Mouse (Mus musculus): ENCODE measurements at regions not wholly inside any gene's neighbourhood (a gene's known extent, or its start where the extent isn't known, plus 50 kb on each side); places are given as distances from the start of the nearest gene placed in this dataset.

DNA sequence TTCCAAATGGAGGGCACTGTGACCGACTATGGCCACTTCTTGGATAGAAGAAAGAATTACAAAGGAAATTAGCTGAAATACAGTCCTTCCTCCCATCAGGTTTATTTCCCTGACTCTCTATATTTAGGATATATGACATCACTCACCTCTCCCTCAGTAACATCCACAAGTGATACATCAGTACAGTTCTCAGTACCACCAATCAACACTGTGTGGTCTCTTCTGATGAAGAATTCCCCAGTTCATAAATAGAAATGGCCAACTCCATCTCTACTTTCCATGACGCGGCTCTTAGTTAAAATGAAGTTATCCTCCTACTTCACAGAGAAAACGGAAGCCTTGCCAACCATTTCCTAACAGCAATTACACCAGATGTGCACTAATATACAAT is 208.3 kb upstream of the Dio2 start:
- ATAC-seq (ENCODE audit: low FRiP score): no peak
- WGBS: 91% methylated on average over 4 of the region's 4 CpGs

DNA sequence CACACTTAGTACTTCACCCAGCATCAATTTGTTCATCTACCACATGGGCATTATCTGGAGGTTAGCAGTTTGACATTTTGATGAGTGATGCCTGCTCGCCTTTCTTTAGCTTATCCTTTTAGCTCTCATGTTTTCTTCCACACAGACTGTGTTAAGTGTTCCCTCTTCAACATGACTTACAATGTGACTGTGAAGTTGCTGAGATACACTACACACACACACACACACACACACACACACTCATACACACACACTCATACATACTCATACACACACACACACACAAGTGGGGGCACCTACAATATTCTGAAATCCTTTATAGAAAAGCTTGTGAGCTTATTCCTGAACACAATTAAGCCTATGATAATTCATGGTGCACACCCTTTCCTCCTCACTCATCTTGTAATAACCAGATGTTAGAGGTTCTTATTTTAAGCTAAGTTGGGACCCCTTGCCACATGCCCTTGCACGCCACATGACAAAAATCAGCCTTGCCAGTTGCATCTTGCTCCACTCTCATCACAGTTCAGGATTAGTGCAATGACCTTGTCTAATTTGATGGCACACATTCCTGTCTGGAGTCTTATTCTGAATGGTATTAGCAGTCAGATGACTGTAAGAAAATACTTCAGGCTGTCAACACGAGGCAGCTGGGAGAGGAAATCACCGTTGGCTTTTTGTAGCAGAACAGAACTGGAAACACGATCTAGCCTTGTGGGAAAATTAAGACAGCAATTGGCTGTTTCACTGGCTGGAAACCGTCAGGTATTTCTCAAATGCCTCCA is 207.7 kb upstream of the Dio2 start:
- no peak overlapping the region for H3K9ac ChIP-seq (replicated peaks)
- no peak overlapping the region for H3K4me2 ChIP-seq
- no peak overlapping the region for H3K27ac ChIP-seq (replicated peaks)
- no peaks in the 10 kb centered on the region for H3K27me3 ChIP-seq (replicated peaks)
- no peaks in the 10 kb centered on the region for H3K36me3 ChIP-seq
- no peaks in the 10 kb centered on the region for H3K9me3 ChIP-seq (replicated peaks)
- WGBS: 79% methylated on average over 6 of the region's 6 CpGs
- ATAC-seq (ENCODE audit: low FRiP score): no peak
- no peaks in the 10 kb centered on the region for H3K4me1 ChIP-seq
- H3K4me3 ChIP-seq (replicated peaks): no peak overlapping the region

More for the DNA sequence above, 208.3 kb upstream of the Dio2 start:
- no peaks in the 10 kb centered on the region for H3K36me3 ChIP-seq
- H3K4me1 ChIP-seq: no peaks in the 10 kb centered on the region
- H3K4me2 ChIP-seq: no peak overlapping the region
- H3K27ac ChIP-seq (replicated peaks): no peak overlapping the region
- no peaks in the 10 kb centered on the region for H3K9me3 ChIP-seq (replicated peaks)
- H3K4me3 ChIP-seq (replicated peaks): no peak overlapping the region
- H3K9ac ChIP-seq (replicated peaks): no peak overlapping the region
- no peaks in the 10 kb centered on the region for H3K27me3 ChIP-seq (replicated peaks)

DNA sequence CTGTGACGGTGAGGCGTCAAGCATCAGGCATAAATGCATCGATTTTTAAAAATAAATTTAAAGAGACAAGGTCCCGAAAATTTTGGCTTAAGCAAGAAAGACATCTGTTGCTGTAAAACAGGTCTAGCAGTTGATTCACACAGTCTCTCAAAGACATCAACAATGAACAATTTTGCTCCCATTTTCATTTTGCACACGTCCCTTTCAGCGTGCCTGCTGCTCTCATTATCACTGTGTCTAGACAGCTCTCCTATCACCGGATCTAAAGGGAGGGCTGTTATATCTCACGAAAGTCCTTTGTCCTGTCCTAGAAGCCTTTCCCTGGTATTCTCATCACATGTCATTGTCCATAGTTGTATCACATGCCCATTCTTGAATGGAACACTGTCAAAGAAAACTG is 194.4 kb upstream of the Dio2 start:
- no peak overlapping the region for H3K4me3 ChIP-seq (replicated peaks)
- H3K9me3 ChIP-seq (replicated peaks): no peaks in the 10 kb centered on the region
- no peaks in the 10 kb centered on the region for H3K27me3 ChIP-seq (replicated peaks)
- no peak overlapping the region for H3K4me2 ChIP-seq
- no peaks in the 10 kb centered on the region for H3K4me1 ChIP-seq
- WGBS: 90% methylated on average over 8 of the region's 8 CpGs
- no peak overlapping the region for H3K27ac ChIP-seq (replicated peaks)
- H3K36me3 ChIP-seq: no peaks in the 10 kb centered on the region
- no peak for ATAC-seq (ENCODE audit: low FRiP score)
- H3K9ac ChIP-seq (replicated peaks): no peak overlapping the region

DNA sequence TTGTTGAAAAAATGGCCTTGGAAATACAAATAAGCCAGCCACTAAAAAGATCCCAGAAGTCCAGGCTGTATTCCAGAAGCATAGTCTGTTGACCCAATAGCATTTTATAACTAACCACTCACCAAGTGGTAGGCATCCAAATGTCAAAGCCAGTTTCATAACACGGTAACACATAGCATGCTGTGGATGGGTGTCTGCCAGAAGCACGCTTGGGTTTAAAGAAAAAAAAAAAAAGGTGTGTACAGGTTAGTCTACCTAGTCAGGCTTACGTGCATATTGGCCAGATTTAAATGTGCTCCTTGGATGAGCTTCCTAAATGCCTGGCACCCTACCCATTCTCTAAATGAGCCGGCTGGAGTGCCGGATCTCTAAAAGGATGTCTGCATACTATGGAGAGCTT is 194.0 kb upstream of the Dio2 start:
- WGBS: 91% methylated on average over 5 of the region's 5 CpGs

DNA sequence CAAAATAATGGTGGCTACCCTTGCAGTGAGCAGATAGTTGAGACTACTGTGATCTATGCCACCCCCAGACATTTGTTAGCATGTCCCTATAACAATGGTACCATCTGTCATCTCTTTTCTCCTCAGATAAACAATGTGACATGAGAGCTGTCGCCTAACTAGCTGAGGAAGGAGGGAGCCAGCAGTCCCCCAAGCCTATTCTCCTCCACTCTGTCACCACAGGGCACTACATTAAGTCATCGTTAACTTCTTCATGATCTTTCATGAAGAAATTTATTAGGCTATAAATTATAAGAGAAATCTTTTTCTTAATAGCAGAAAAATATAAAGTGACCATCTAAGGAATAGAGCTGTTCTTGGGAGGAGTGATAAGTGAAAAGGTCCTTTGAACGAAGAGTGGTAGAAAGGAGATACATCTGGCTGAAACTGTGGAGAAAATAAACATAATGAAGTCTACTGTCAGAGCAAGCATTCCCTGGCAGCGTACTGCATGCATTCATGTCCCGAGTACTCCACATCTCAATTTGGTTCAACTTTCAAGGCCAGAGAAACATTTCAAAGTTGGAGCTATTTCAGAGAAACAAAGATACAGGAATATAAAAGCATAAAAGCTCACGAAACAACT is 192.0 kb upstream of the Dio2 start:
- no peaks in the 10 kb centered on the region for H3K4me1 ChIP-seq
- ATAC-seq (ENCODE audit: low FRiP score): no peak
- no peak overlapping the region for H3K27ac ChIP-seq (replicated peaks)
- H3K9ac ChIP-seq (replicated peaks): no peak overlapping the region
- H3K4me3 ChIP-seq (replicated peaks): no peak overlapping the region
- WGBS: 62% methylated on average over 6 of the region's 6 CpGs
- no peaks in the 10 kb centered on the region for H3K9me3 ChIP-seq (replicated peaks)
- no peak overlapping the region for H3K4me2 ChIP-seq
- no peaks in the 10 kb centered on the region for H3K36me3 ChIP-seq
- no peaks in the 10 kb centered on the region for H3K27me3 ChIP-seq (replicated peaks)

More for the DNA sequence above, 194.0 kb upstream of the Dio2 start:
- no peak for ATAC-seq (ENCODE audit: low FRiP score)
- Histone ChIP-seq H3K36me3 (no peaks in the 10 kb centered on the region), H3K27me3 (replicated peaks) (no peaks in the 10 kb centered on the region), H3K4me2 (no peak overlapping the region), H3K27ac (replicated peaks) (no peak overlapping the region), H3K4me1 (no peaks in the 10 kb centered on the region), H3K4me3 (replicated peaks) (no peak overlapping the region), H3K9me3 (replicated peaks) (no peaks in the 10 kb centered on the region), H3K9ac (replicated peaks) (no peak overlapping the region)

DNA sequence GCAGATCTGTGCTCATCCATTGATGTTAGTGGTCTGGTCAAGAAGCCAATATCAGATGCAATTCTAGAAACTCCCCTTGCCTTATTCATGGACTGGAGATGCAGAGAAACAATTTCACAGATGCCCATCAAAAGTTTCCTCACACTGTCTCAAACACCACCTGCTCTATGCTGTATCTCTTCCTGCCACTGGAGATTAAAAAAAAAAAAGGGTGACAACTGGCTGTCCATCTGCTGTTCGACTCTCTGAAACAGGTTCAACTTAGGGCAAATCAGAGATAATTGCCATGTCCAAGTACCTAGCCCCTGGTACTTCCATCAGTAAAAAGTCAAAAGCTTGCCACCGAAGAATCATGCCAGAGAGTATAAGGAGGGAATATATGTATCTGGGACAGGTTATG is 185.4 kb upstream of the Dio2 start:
- no peak overlapping the region for H3K27ac ChIP-seq (replicated peaks)
- H3K4me3 ChIP-seq (replicated peaks): no peak overlapping the region
- H3K9ac ChIP-seq (replicated peaks): no peak overlapping the region
- 83% methylated on average over 2 of the region's 2 CpGs for WGBS
- H3K36me3 ChIP-seq: no peaks in the 10 kb centered on the region
- no peak for ATAC-seq (ENCODE audit: low FRiP score)
- no peak overlapping the region for H3K4me2 ChIP-seq
- no peaks in the 10 kb centered on the region for H3K4me1 ChIP-seq
- no peaks in the 10 kb centered on the region for H3K9me3 ChIP-seq (replicated peaks)
- no peaks in the 10 kb centered on the region for H3K27me3 ChIP-seq (replicated peaks)

DNA sequence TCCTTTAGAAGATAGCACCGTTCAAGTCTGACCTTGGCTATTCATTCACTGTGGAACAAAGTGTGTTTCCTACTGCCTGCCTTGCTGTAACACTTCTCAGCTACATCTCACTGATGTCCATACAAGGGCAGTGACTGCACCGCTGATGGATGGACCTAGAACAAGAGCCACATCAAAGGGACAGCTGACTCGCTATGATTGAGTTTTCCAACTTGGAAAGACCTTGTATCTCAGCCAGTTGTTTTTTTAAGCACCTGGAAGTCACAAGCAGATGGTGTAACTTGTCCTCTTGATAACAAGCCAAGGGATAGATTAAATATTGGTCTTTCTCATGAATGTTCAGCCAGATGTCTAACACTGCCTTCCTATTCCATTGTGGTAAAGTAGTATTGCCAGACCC is 184.9 kb upstream of the Dio2 start:
- Histone ChIP-seq H3K9ac (replicated peaks) (no peak overlapping the region), H3K27ac (replicated peaks) (no peak overlapping the region), H3K9me3 (replicated peaks) (no peaks in the 10 kb centered on the region), H3K4me1 (no peaks in the 10 kb centered on the region), H3K36me3 (no peaks in the 10 kb centered on the region), H3K4me3 (replicated peaks) (no peak overlapping the region), H3K4me2 (no peak overlapping the region), H3K27me3 (replicated peaks) (no peaks in the 10 kb centered on the region)
- 80% methylated on average over 3 of the region's 3 CpGs for WGBS
- no peak for ATAC-seq (ENCODE audit: low FRiP score)

DNA sequence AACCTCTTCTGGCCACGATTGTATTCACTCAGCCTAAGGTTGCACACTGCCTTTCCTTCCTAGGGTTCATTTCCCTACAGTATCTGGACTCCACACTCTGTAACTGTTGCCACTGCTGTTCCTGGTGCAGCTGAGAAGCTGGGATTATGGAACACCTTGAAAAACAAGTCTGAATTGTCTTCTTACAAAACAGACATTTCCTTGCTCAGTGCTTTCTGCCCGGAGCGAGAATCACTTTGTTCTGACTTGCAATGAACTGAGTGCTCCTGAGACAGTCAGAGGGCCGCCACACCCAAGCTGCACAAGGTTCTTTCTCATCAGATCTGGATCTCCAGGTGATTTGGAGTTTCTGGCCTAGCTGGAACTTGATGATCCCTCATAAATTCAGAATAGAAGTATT is 183.0 kb upstream of the Dio2 start:
- WGBS: 89% methylated on average over 4 of the region's 4 CpGs
- Histone ChIP-seq H3K4me1 (0 out of 2 replicates have a peak, but pooled peaks cover 2% of the 10 kb centered on the region), H3K36me3 (no peaks in the 10 kb centered on the region), H3K4me2 (no peak overlapping the region), H3K9me3 (replicated peaks) (no peaks in the 10 kb centered on the region), H3K27ac (replicated peaks) (no peak overlapping the region), H3K9ac (replicated peaks) (no peak overlapping the region), H3K27me3 (replicated peaks) (no peaks in the 10 kb centered on the region), H3K4me3 (replicated peaks) (no peak overlapping the region)
- no peak for ATAC-seq (ENCODE audit: low FRiP score)

DNA sequence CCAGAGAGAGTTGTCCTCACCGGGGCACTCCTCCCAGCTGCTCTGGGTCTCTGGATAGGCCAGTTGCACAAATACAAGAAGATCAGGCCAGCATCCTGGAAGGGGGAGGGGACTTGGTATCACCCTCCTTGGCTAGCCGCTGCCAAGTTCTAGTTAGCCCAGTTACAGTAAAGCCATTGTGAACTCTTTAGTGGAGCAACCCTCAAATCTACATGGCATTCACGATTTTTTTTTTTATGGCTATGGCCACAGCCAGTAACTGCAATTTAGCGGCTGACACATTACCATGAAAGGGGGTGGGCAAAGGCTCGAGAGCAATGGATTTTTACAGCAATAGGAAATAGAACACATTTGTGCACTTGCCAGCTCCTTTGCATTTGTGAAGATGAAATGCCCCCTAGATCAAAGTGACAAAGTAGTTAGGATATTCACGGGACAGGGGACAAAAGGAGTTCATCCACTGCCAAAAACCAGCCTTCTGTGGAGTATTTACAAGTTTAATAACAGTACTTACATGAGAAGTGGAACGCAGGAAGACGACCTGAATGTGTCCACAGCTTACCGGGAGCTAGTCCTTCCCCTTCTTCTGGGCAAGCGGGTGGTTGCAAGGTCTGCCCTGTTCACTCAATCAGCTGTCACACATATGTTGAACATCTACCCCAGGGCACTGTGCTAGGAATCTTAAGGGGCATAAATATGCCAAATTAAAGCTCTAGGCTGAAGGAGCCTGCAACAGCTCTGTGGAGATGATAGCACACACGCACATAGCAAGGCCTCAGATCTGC is 177.9 kb upstream of the Dio2 start:
- no peak overlapping the region for H3K4me2 ChIP-seq
- H3K9me3 ChIP-seq (replicated peaks): no peaks in the 10 kb centered on the region
- peak overlapping the region; percentile 6; the same call in 1 of the 2 replicates for H3K27ac ChIP-seq (replicated peaks)
- H3K4me3 ChIP-seq (replicated peaks): no peak overlapping the region
- no peaks in the 10 kb centered on the region for H3K27me3 ChIP-seq (replicated peaks)
- H3K4me1 ChIP-seq: 0 out of 2 replicates have a peak, but pooled peaks cover 8% of the 10 kb centered on the region
- WGBS: 24% methylated on average over 11 of the region's 11 CpGs
- H3K9ac ChIP-seq (replicated peaks): no peak overlapping the region
- ATAC-seq (ENCODE audit: low FRiP score): peak; percentile 91
- no peaks in the 10 kb centered on the region for H3K36me3 ChIP-seq

DNA sequence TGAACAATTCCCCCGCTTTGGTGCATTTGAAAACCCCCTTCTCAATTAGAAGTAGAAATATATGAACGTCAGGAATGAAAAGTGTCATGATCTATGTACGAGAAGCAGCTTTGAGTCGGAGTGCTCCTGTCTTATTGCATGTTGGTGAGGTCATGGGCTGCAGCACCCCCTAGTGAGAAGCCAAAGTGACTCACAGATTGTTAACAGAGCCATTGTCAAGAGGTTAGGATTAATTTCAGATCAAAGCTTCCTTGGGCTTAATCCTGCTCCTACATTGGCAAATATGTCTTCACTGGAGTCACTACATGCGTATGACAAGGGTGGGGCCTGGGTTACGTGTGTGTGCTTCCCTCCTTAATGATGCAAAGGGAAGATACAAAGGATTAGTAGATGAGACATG is 165.8 kb upstream of the Dio2 start:
- H3K36me3 ChIP-seq: no peaks in the 10 kb centered on the region
- H3K27ac ChIP-seq (replicated peaks): no peak overlapping the region
- no peaks in the 10 kb centered on the region for H3K9me3 ChIP-seq (replicated peaks)
- no peaks in the 10 kb centered on the region for H3K4me1 ChIP-seq
- H3K27me3 ChIP-seq (replicated peaks): no peaks in the 10 kb centered on the region
- WGBS: 82% methylated on average over 6 of the region's 6 CpGs
- no peak overlapping the region for H3K4me2 ChIP-seq
- ATAC-seq (ENCODE audit: low FRiP score): no peak
- H3K4me3 ChIP-seq (replicated peaks): no peak overlapping the region
- no peak overlapping the region for H3K9ac ChIP-seq (replicated peaks)

DNA sequence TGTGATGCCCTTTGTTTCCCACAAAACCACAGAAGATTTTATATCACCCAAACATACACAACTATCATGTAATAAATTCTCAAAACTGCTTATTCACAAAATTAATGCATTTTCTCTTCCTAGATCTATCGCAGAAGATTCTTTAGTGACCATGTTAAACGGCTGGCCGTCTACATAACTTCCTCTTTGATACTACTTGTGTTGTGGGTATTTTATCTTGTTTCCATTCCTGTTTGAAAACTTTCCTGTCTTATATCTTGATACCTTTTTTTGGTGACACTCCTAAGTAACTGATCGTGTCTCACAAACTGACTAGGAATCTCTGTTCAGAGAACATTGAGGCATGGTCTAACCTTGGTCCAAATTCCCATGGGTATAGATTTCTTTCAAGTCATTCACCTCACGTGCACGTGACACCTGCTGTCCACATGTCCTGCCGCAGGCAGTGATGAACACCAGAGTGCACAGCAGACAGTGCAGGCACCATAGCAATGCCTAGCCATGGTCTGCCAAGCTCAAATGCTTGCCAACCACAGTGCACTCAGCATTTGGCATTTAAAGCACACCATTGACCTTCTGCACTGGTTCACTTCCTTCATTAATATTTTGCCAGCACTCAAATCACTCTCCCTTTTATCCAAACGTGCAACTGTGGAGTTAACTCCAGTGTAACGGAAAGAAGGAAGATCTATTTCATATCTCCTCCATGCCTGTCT is 155.6 kb upstream of the Dio2 start:
- H3K9me3 ChIP-seq (replicated peaks): no peaks in the 10 kb centered on the region
- H3K9ac ChIP-seq (replicated peaks): no peak overlapping the region
- 92% methylated on average over 9 of the region's 9 CpGs for WGBS
- no peaks in the 10 kb centered on the region for H3K27me3 ChIP-seq (replicated peaks)
- H3K4me1 ChIP-seq: no peaks in the 10 kb centered on the region
- ATAC-seq (ENCODE audit: low FRiP score): no peak
- no peaks in the 10 kb centered on the region for H3K36me3 ChIP-seq
- no peak overlapping the region for H3K4me2 ChIP-seq
- H3K27ac ChIP-seq (replicated peaks): no peak overlapping the region
- H3K4me3 ChIP-seq (replicated peaks): no peak overlapping the region
